Mouse (Mus musculus) cerebellum, adult 2 months (tissue): ENCODE results near the gene Tmem259.

Source experiments
- CTCF ChIP-seq: fragments of 200-500 bp; IDR thresholded peaks from 2 replicates; pipeline ENCODE4 v1.5.1; 2011; ENCODE audit warnings: low read depth, mild to moderate bottlenecking, control low read depth, low read length, moderate library complexity, borderline replicate concordance; ENCODE audit not compliant: insufficient read depth
- POLR2A ChIP-seq: fragments of 200-500 bp; IDR thresholded peaks from 2 replicates; pipeline ENCODE4 v1.6.1; 2011; ENCODE audit warnings: low read length, control low read depth, borderline replicate concordance; ENCODE audit not compliant: insufficient read depth

DNA sequence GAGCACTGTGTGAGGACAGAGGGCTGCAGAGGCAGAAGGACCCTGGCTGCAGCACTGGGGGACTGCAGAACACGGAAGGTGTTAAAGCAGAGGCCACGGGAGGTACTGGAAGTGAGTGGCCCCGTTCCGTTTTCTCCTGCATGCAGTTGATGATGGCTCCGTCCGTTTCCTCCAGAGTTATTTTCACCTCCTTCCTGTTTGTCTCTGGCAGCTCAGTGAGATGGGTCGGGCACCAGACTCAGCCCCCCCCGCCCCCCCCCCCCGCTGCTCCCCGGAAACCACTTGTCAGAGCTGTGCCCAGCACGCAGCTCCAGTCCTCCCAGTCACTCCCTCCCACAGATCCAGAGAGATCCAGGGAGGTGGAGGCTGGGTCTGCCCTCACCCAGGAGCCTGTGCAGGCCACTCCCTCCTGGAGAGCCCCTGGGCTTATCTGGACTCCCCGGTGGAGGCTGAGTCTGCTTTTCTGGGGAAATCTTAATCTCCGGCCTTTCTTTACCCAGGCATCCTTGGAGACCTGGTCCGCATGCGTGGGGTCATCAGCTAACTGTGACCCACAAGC is 34.7 kb upstream of the Tmem259 start:
- TF ChIP-seq POLR2A, result no peak
- TF ChIP-seq CTCF, result no peak
